Mouse (Mus musculus) heart, embryonic 10.5 days (tissue): ENCODE measurements around the gene Scd2. TPM values are rescaled to one million over a fixed set of nuclear protein-coding genes. Genes with fewer than 3 reads are reported as not detected.
"Not testable (repeated sequence)": the region's sequence is repeated elsewhere in the genome, so short reads cannot be mapped to it uniquely, and the experiment has no call there.

ENCODE experiments used
- DNase-seq: peaks from one replicate; pipeline ENCODE4 v3.0.0-alpha.2; 2017; ENCODE audit warnings: low spot score
- H3K27ac ChIP-seq: fragments of 300-500 bp; sonication (generic); 2 replicates; pipeline ENCODE4 v1.5.1; 2016; ENCODE audit warnings: mild to moderate bottlenecking
- H3K27me3 ChIP-seq: fragments of 300-500 bp; sonication (generic); 2 replicates; pipeline ENCODE4 v1.6.1; 2016; ENCODE audit warnings: mild to moderate bottlenecking; ENCODE audit not compliant: poor library complexity, insufficient read depth, severe bottlenecking
- H3K36me3 ChIP-seq: fragments of 300-500 bp; sonication (generic); 2 replicates; pipeline ENCODE4 v1.6.1; 2016; ENCODE audit warnings: mild to moderate bottlenecking, moderate library complexity
- H3K4me1 ChIP-seq: fragments of 300-500 bp; sonication (generic); 2 replicates; pipeline ENCODE4 v1.6.1; 2016; ENCODE audit warnings: mild to moderate bottlenecking
- H3K4me3 ChIP-seq: fragments of 300-500 bp; sonication (generic); 2 replicates; pipeline ENCODE4 v1.5.1; 2016; ENCODE audit warnings: mild to moderate bottlenecking, moderate library complexity
- H3K9me3 ChIP-seq: fragments of 300-500 bp; sonication (generic); 2 replicates; pipeline ENCODE4 v1.6.1; 2016; ENCODE audit warnings: mild to moderate bottlenecking, moderate library complexity
- WGBS: fragments of 180-500 bp; shearing (Covaris S2); methylation state at CpG from one replicate; pipeline ENCODE4 v1.1.7; 2016; 5-methylcytosine and 5-hydroxymethylcytosine counted together
- polyA plus RNA-seq: library from polyadenylated mRNA; unstranded; fragments of >200 nt; fragmentation: Nextera tagmentation; extraction: Ambion mirVana; gene quantifications from 2 replicates; pipeline ENCODE4 v1.2.1, GENCODE M21; 2016

Scd2 gene
- polyA plus RNA-seq, 1 experiment from 2014 or later: 207 TPM

DNA sequence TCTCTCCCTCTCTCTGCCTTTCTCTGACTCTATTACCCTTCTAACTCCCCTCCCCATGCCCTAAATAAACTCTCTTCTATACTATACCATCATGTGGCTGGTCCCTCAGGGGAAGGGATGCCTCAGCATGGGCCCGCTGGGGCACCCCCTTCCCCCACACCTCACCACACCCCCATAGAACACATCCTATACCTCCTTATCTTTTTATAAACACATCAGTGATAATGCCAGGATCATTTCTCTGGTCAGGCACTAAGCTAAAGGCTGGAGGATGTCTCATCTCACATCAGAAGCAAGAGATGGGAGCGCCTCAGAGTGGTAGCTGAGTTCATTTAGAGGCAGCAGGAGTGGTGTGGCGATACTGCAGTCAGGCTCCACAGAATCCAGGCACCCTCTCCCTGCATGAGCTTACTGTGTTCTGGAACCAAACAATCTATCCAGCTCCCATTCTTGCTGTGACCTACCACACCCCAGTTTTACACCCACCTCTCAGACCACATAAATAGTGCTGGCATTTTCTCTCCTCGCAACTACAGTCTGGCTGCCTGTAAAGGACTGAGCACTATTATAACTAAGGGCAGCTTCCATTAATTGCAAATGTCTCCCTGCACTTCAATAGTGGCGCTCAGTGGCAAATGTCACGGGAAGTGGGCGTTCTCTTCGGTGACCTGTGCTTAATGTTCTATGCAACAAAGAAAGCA lies 18.0 kb downstream of the Scd2 start:
- H3K9me3 ChIP-seq: no peaks in the 10 kb centered on the region
- H3K4me3 ChIP-seq: no peak overlapping the region
- peak; percentile 69 for DNase-seq
- H3K27me3 ChIP-seq: no peaks in the 10 kb centered on the region
- peaks cover 19% of the 10 kb centered on the region for H3K36me3 ChIP-seq
- H3K27ac ChIP-seq: peak overlapping the region; percentile 29; the same call in 1 of the 2 replicates
- WGBS: 70% methylated on average over 8 of the region's 8 CpGs
- peaks cover 13% of the 10 kb centered on the region for H3K4me1 ChIP-seq

DNA sequence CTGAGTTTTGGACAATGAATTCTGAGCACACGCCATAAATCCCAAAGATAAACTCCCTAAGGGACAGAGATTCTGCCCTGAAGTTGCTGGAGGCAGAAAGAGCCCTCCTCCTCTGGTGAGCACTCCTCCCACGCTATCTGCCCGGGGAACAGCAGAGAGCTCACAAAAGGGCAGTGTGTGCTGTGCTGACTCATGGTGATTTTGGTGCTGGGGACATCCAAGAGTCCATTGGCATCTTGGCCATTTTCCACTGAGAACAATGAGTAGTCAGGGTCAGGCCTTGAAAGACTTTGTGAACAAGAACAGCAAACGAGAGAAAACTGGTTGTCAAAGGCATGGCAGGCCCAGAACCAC lies 18.5 kb downstream of the Scd2 start:
- Histone ChIP-seq H3K27me3 (no peaks in the 10 kb centered on the region), H3K4me3 (no peak overlapping the region), H3K9me3 (no peaks in the 10 kb centered on the region), H3K36me3 (peaks cover 15% of the 10 kb centered on the region), H3K27ac (peak overlapping the region; percentile 23; the same call in 1 of the 2 replicates), H3K4me1 (peaks cover 13% of the 10 kb centered on the region)
- DNase-seq: peak; percentile 75
- WGBS: 41% methylated on average over 4 of the region's 4 CpGs

DNA sequence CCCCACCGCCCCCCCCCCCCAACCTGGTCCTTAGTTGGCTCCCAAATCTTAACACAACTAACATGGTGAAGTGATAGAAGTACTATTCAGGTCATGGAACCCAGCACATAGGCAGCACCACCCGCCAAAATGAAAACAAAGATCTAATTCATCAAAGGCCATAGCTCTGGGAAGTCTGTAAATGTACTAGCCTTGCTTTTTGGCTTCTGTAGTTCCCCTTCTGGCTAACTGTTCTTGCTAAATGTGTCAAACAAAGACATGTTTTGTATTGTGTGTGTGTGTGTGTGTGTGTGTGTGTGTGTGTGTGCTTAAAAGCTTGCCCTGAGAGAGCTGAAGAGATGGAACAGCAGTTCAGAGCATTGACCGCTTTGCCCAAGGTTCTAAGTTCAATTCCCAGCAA lies 19.6 kb downstream of the Scd2 start:
- no peaks in the 10 kb centered on the region for H3K27me3 ChIP-seq
- H3K4me1 ChIP-seq: peaks cover 13% of the 10 kb centered on the region
- no peak overlapping the region for H3K4me3 ChIP-seq
- DNase-seq: peak; percentile 56
- H3K36me3 ChIP-seq: 0 out of 2 replicates have a peak, but pooled peaks cover 4% of the 10 kb centered on the region
- no peak overlapping the region for H3K27ac ChIP-seq
- H3K9me3 ChIP-seq: no peaks in the 10 kb centered on the region
- WGBS: 86% methylated on average over 3 of the region's 3 CpGs

DNA sequence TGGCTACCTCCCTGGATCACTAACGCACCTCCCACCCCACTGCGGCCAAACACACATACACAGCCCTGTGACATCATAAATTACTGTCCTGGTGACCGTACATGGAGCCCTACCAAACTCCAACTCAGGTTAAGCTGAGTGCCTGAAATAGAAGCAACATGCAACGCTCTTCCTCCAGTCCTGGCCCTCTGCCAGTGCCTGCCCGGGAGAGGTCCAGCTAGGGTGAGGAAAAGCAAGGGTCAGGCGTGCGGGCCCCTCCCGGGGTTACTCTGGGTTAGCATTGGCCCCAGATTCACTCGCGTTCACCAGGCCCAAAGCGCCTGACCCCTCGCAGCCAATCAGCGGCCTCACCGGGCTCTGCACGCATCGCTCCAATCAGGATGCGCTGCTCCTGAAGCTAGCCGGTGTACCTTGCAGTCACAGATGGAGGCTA lies 20.9 kb downstream of the Scd2 start:
- Histone ChIP-seq H3K27ac (peak overlapping the region; percentile 92), H3K4me1 (peaks cover 13% of the 10 kb centered on the region), H3K9me3 (no peaks in the 10 kb centered on the region), H3K4me3 (peak overlapping the region; percentile 65), H3K36me3 (no peaks in the 10 kb centered on the region), H3K27me3 (no peaks in the 10 kb centered on the region)
- peak; percentile 97 for DNase-seq
- under 1% methylated on average over 18 of the region's 18 CpGs for WGBS

DNA sequence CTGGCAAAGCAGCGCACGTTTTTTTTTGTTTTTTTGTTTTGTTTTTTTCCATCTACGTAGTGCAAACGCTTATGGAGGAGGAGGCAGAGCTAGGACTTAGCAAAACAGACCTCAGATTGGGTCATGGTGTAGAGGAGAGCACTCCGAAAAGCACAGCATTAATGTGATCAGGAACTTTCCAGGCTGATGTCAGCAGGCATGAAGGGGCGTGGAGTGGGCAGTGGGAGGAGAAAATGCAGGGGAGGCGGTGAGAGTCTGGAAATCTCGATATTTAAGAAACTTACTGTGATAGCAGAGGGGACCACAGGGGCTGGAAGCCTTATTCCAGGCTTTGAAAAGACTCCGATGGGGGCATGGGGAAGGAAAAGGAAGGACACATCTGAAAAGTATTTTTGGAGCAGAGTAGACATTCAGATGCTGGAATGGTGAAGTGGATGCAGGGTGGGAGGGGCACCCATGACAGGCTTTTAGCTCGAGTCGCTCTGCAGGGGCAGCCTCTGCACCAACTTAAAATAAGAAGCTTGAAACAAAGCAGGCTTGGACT lies 21.5 kb downstream of the Scd2 start:
- peak overlapping the region; percentile 92 for H3K27ac ChIP-seq
- no peak for DNase-seq
- under 1% methylated on average over 11 of the region's 11 CpGs for WGBS

DNA sequence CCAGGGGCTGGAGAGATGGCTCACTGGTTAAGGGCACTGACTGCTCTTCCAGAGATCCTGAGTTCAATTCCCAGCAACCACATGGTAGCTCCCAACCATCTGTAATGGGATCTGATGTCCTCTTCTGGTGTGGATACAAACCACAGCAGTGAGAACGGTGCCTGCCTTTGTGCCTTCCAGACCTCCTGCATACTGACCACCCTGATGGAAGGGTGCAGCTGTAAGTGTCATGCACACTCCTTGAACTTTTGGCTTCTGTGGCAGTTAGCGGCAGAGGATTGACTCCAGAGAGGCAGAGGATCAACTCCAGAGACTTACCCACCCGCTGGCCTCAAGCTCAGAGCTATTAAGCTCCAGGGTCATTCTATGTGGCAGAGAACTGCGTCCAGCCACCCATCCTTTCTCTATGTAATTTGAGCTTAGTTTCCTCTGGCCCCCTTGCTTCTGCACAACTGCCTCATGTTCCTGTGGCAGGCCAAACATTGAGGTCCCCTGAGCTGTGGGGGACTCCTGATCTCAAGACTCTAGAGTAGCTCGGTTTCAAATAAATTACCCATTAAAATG lies 23.4 kb downstream of the Scd2 start:
- DNase-seq: peak; percentile 65
- WGBS: 64% methylated on average over 5 of the region's 5 CpGs
- H3K36me3 ChIP-seq: no peaks in the 10 kb centered on the region
- H3K27ac ChIP-seq: no peak overlapping the region
- no peak overlapping the region for H3K4me3 ChIP-seq
- no peaks in the 10 kb centered on the region for H3K9me3 ChIP-seq
- no peaks in the 10 kb centered on the region for H3K27me3 ChIP-seq
- H3K4me1 ChIP-seq: peaks cover 6% of the 10 kb centered on the region; the same call in 1 of the 2 replicates

More for the DNA sequence above, 21.5 kb downstream of the Scd2 start:
- H3K36me3 ChIP-seq: no peaks in the 10 kb centered on the region
- H3K27me3 ChIP-seq: no peaks in the 10 kb centered on the region
- no peaks in the 10 kb centered on the region for H3K9me3 ChIP-seq
- peak overlapping the region; percentile 65 for H3K4me3 ChIP-seq
- H3K4me1 ChIP-seq: peaks cover 13% of the 10 kb centered on the region

DNA sequence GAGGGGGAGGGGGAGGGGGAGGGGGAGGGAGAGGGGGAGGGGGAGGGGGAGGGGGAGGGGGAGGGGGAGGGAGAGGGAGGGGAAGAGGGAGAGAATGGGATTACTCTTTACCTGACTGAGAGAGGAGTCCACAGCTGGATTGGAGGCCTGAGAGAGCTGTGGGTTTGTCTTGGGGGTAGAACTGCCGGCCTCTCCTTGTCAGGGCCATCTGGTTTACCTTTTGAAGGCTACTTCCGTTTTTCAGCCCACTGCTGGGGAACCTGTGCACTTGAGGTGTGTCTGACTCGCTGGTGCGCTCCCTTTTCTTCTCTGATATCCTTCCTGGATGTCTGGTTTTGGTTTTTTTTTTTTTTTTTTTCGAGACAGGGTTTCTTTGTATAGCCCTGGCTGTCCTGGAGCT lies 23.9 kb downstream of the Scd2 start:
- Histone ChIP-seq H3K27ac (no peak overlapping the region), H3K4me3 (no peak overlapping the region), H3K9me3 (no peaks in the 10 kb centered on the region), H3K4me1 (peaks cover 4% of the 10 kb centered on the region; the same call in 1 of the 2 replicates), H3K36me3 (no peaks in the 10 kb centered on the region), H3K27me3 (no peaks in the 10 kb centered on the region)
- DNase-seq: peak; percentile 71
- 75% methylated on average over 5 of the region's 5 CpGs for WGBS

DNA sequence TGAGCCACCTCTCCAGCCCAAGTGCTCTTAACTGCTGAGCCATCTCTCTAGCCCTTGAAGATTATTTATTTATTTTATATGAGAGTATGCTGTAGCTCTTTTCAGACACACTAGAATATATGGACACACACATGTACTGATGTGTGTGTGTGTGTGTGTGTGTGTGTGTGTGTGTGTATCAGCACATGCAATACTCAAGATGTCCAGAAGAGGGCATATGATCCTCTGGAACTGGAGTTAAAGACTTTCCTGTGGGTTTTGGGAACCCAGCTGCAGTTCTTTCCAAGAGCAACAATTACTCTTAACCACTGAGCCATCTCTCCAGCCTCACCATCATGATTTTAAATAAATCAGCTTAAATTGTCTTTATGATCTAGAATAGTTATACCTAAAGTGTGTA lies 25.1 kb downstream of the Scd2 start:
- DNase-seq: peak; percentile 16
- Histone ChIP-seq H3K9me3 (no peaks in the 10 kb centered on the region), H3K27ac (no peak overlapping the region), H3K36me3 (no peaks in the 10 kb centered on the region), H3K4me1 (peaks cover 4% of the 10 kb centered on the region; the same call in 1 of the 2 replicates), H3K27me3 (no peaks in the 10 kb centered on the region), H3K4me3 (no peak overlapping the region)

DNA sequence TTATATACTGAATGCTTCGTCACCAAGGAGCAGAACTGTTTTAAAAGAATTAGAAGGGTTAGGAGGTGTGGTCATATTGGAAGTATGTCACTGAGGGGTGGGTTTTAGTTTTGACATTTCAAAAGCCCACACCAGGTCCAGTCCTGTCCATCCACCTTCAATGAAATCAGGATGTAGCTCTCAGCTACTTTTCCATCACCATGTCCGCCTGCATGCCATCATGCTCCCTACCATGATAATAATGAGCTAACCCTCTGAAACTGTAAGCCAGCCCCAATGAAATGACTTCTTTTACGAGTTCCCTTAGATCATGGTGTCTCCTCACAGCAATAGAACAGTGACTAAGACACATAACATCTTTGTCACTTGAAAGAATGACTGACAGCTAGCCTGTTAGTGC lies 26.8 kb downstream of the Scd2 start:
- no peaks in the 10 kb centered on the region for H3K36me3 ChIP-seq
- no peak for DNase-seq
- H3K27ac ChIP-seq: no peak overlapping the region
- no peak overlapping the region for H3K4me3 ChIP-seq
- H3K9me3 ChIP-seq: no peaks in the 10 kb centered on the region
- H3K27me3 ChIP-seq: no peaks in the 10 kb centered on the region
- 73% methylated on average over 3 of the region's 3 CpGs for WGBS
- 0 out of 2 replicates have a peak, but pooled peaks cover 4% of the 10 kb centered on the region for H3K4me1 ChIP-seq

DNA sequence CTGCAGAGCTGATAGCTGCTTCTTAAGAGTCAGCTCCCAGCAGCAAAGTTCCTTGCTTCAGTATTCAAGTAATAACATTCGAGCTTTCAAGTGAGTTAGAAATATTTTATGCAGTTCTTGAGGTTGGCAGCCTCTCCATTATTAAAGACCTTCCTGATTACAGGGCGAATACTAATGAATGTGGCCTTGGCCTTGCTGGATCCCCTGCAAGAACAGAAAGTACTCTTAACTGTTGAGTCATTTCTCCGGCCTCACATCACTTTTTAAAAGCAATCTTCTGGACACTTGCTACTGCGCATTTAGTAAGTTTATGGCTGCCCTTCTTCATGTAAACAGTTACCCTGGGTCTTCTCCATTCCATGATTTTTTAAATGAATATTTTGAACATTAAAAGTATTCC lies 27.7 kb downstream of the Scd2 start:
- Histone ChIP-seq H3K27ac (no peak overlapping the region), H3K4me3 (no peak overlapping the region), H3K27me3 (no peaks in the 10 kb centered on the region), H3K4me1 (0 out of 2 replicates have a peak, but pooled peaks cover 4% of the 10 kb centered on the region), H3K36me3 (no peaks in the 10 kb centered on the region), H3K9me3 (no peaks in the 10 kb centered on the region)
- DNase-seq: no peak
- 76% methylated on average over 4 of the region's 4 CpGs for WGBS

DNA sequence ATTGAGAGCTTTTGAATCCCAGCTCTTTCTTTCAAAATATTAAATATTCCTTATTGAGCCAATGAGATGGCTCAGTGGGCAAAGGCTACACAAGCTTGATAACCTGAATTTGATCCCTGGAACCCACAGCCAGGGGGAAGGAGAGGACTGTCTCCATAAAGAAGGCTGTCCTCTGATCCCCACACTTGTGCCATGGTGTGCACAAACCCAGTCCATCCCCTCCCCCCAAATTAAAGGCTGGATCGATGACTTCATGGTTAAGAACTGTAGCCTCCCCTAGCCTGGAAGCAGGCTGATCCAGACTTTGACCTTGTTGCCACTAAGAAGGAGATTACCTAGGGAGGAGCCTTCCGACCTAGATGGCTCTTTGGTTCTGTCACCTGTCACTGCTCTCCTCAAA lies 28.2 kb downstream of the Scd2 start:
- 49% methylated on average over 2 of the region's 2 CpGs for WGBS
- Histone ChIP-seq H3K9me3 (no peaks in the 10 kb centered on the region), H3K4me1 (0 out of 2 replicates have a peak, but pooled peaks cover 4% of the 10 kb centered on the region), H3K27me3 (no peaks in the 10 kb centered on the region), H3K4me3 (no peak overlapping the region), H3K36me3 (no peaks in the 10 kb centered on the region), H3K27ac (no peak overlapping the region)
- DNase-seq: no peak

DNA sequence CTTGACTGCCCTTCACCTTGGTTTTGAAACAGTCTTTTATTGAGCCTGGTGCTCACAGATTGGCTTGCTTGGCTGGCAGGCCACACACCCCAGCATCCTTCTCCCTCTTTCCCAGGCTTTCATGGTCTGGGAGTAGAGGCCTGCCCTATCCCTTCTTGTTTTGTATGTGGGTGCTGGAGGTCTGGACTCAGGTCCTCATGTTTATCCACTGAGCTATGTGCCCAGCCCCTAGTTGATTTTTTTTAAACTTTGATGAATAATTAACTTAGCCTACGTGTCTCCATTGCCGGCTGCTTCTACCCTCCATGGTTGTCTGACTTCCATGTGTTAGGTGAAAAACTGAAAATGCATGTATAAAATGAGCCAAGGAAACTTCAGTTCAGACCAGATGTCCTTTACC lies 36.1 kb downstream of the Scd2 start:
- H3K27ac ChIP-seq: no peak overlapping the region
- no peaks in the 10 kb centered on the region for H3K27me3 ChIP-seq
- WGBS: 91% methylated on average over 2 of the region's 2 CpGs
- H3K4me3 ChIP-seq: no peak overlapping the region
- H3K36me3 ChIP-seq: no peaks in the 10 kb centered on the region
- DNase-seq: peak; percentile 28
- H3K4me1 ChIP-seq: peaks cover 10% of the 10 kb centered on the region; the same call in 1 of the 2 replicates
- H3K9me3 ChIP-seq: no peaks in the 10 kb centered on the region

DNA sequence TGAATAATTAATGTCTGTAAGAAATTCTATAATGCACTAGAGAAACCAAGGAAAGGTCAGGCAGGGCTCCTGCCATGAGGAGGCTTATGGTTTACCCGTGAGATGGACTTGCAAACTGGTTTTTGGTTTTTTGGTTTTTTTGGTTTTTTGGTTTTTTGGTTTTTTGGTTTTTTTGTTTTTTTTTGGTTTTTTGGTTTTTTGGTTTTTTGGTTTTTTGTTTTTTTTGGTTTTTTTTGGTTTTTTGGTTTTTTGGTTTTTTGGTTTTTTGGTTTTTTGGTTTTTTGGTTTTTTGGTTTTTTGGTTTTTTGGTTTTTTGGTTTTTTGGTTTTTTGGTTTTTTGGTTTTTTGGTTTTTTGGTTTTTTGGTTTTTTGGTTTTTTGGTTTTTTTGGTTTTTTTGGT lies 37.7 kb downstream of the Scd2 start:
- not testable (repeated sequence) for DNase-seq, H3K27me3 ChIP-seq, H3K4me3 ChIP-seq, H3K9me3 ChIP-seq, H3K36me3 ChIP-seq, H3K27ac ChIP-seq
- peaks cover 19% of the 10 kb centered on the region for H3K4me1 ChIP-seq
- WGBS: 76% methylated on average over 1 of the region's 1 CpGs
